Mouse (Mus musculus): ENCODE results near the gene Wdr25. TPM values are rescaled to one million over a fixed set of nuclear protein-coding genes. Genes with fewer than 3 reads are reported as not detected.
A peak's percentile ranks its signal among the peaks of the same experiment; 100 is the strongest.
"Not testable (repeated sequence)": the region's sequence is repeated elsewhere in the genome, so short reads cannot be mapped to it uniquely, and the experiment has no call there.

The Wdr25 gene
- 9.4 and 11.7 TPM in 2 replicates for polyA plus RNA-seq (2015; fragmentation: Nextera tagmentation; extraction: Ambion mirVana)

- 0 out of 2 replicates have a peak, but pooled peaks have one; percentile 10 for ATAC-seq (replicated peaks; ENCODE audit: low FRiP score)
- H3K27me3 ChIP-seq: no peaks in the 10 kb centered on the region
- H3K9ac ChIP-seq: peak within 1 kb of the TSS; percentile 67
- 16% methylated on average over 12 of the region's 12 CpGs for WGBS
- H3K27ac ChIP-seq: 0 out of 2 replicates have a peak within 1 kb of the TSS, but pooled peaks have one; percentile 22
- peak within 1 kb of the TSS; percentile 94 for H3K4me2 ChIP-seq
- H3K36me3 ChIP-seq: peaks cover 32% of the 10 kb centered on the region
- peak within 1 kb of the TSS; percentile 73 for H3K4me3 ChIP-seq (replicated peaks)
- peaks cover 22% of the 10 kb centered on the region for H3K4me1 ChIP-seq
- no peaks in the 10 kb centered on the region for H3K9me3 ChIP-seq (replicated peaks)
These were observed at the start of gene Wdr25 for GRCm38 (mm10) chr12:108892989-108893714. Gene Wdr25 (plus strand): TSS chr12:108893631.

GRCm38 (mm10) chr12:108848033-108848432 lies 45.4 kb upstream of the Wdr25 start:
- ATAC-seq (replicated peaks; ENCODE audit: low FRiP score); H3K4me2 ChIP-seq; H3K4me3 ChIP-seq (replicated peaks); H3K27me3 ChIP-seq; H3K4me1 ChIP-seq; H3K9me3 ChIP-seq (replicated peaks); H3K27ac ChIP-seq; H3K9ac ChIP-seq: not testable (repeated sequence)
- H3K36me3 ChIP-seq: peaks cover 28% of the 10 kb centered on the region
- 82% methylated on average over 3 of the region's 3 CpGs for WGBS

- H3K4me3 ChIP-seq (replicated peaks): no peak overlapping the region
- H3K9ac ChIP-seq: no peak overlapping the region
- H3K27me3 ChIP-seq: no peaks in the 10 kb centered on the region
- no peaks in the 10 kb centered on the region for H3K9me3 ChIP-seq (replicated peaks)
- ATAC-seq (replicated peaks; ENCODE audit: low FRiP score): no peak
- H3K36me3 ChIP-seq: peaks cover 15% of the 10 kb centered on the region
- no peak overlapping the region for H3K27ac ChIP-seq
- WGBS: 79% methylated on average over 4 of the region's 4 CpGs
- 0 out of 2 replicates have a peak, but pooled peaks cover 2% of the 10 kb centered on the region for H3K4me1 ChIP-seq
- no peak overlapping the region for H3K4me2 ChIP-seq
These were observed 43.9 kb upstream of the Wdr25 start for GRCm38 (mm10) chr12:108849488-108850022.

- Histone ChIP-seq H3K27ac (no peak overlapping the region), H3K4me1 (0 out of 2 replicates have a peak, but pooled peaks cover 2% of the 10 kb centered on the region), H3K36me3 (peaks cover 9% of the 10 kb centered on the region), H3K9ac (no peak overlapping the region), H3K4me2 (no peak overlapping the region), H3K4me3 (replicated peaks) (no peak overlapping the region), H3K9me3 (replicated peaks) (no peaks in the 10 kb centered on the region), H3K27me3 (no peaks in the 10 kb centered on the region)
- ATAC-seq (replicated peaks; ENCODE audit: low FRiP score): no peak
- 38% methylated on average over 8 of the region's 8 CpGs for WGBS
These were observed 43.3 kb upstream of the Wdr25 start for GRCm38 (mm10) chr12:108850129-108850528.

GRCm38 (mm10) chr12:108850886-108851285 lies 42.5 kb upstream of the Wdr25 start:
- no peak overlapping the region for H3K4me2 ChIP-seq
- no peak for ATAC-seq (replicated peaks; ENCODE audit: low FRiP score)
- no peaks in the 10 kb centered on the region for H3K9me3 ChIP-seq (replicated peaks)
- no peak overlapping the region for H3K4me3 ChIP-seq (replicated peaks)
- WGBS: 81% methylated on average over 8 of the region's 8 CpGs
- no peaks in the 10 kb centered on the region for H3K27me3 ChIP-seq
- H3K36me3 ChIP-seq: peaks cover 2% of the 10 kb centered on the region; the same call in 1 of the 2 replicates
- H3K27ac ChIP-seq: no peak overlapping the region
- 0 out of 2 replicates have a peak, but pooled peaks cover 2% of the 10 kb centered on the region for H3K4me1 ChIP-seq
- H3K9ac ChIP-seq: no peak overlapping the region

GRCm38 (mm10) chr12:108852822-108853221 lies 40.6 kb upstream of the Wdr25 start:
- Histone ChIP-seq H3K27me3 (no peaks in the 10 kb centered on the region), H3K4me3 (replicated peaks) (no peak overlapping the region), H3K27ac (no peak overlapping the region), H3K9ac (no peak overlapping the region), H3K4me2 (no peak overlapping the region), H3K36me3 (0 out of 2 replicates have a peak, but pooled peaks cover 2% of the 10 kb centered on the region), H3K4me1 (peaks cover 14% of the 10 kb centered on the region), H3K9me3 (replicated peaks) (no peaks in the 10 kb centered on the region)
- ATAC-seq (replicated peaks; ENCODE audit: low FRiP score): no peak
- 87% methylated on average over 8 of the region's 8 CpGs for WGBS

GRCm38 (mm10) chr12:108855081-108855480 lies 38.4 kb upstream of the Wdr25 start:
- no peak for ATAC-seq (replicated peaks; ENCODE audit: low FRiP score)
- peaks cover 19% of the 10 kb centered on the region for H3K4me1 ChIP-seq
- H3K36me3 ChIP-seq: peaks cover 6% of the 10 kb centered on the region
- no peak overlapping the region for H3K27ac ChIP-seq
- H3K27me3 ChIP-seq: no peaks in the 10 kb centered on the region
- H3K9me3 ChIP-seq (replicated peaks): no peaks in the 10 kb centered on the region
- no peak overlapping the region for H3K4me3 ChIP-seq (replicated peaks)
- H3K9ac ChIP-seq: no peak overlapping the region
- H3K4me2 ChIP-seq: no peak overlapping the region
- 90% methylated on average over 10 of the region's 10 CpGs for WGBS

- Histone ChIP-seq H3K36me3 (peaks cover 17% of the 10 kb centered on the region), H3K4me3 (replicated peaks) (no peak overlapping the region), H3K27ac (no peak overlapping the region), H3K9ac (no peak overlapping the region), H3K4me2 (no peak overlapping the region), H3K9me3 (replicated peaks) (no peaks in the 10 kb centered on the region), H3K4me1 (peaks cover 17% of the 10 kb centered on the region), H3K27me3 (no peaks in the 10 kb centered on the region)
- ATAC-seq (replicated peaks; ENCODE audit: low FRiP score): no peak
- 74% methylated on average over 8 of the region's 8 CpGs for WGBS
These were observed 37.2 kb upstream of the Wdr25 start for GRCm38 (mm10) chr12:108856186-108856585.

GRCm38 (mm10) chr12:108857109-108857508 lies 36.3 kb upstream of the Wdr25 start:
- peaks cover 17% of the 10 kb centered on the region for H3K4me1 ChIP-seq
- H3K27ac ChIP-seq: peak overlapping the region; percentile 76
- peaks cover 27% of the 10 kb centered on the region for H3K36me3 ChIP-seq
- H3K9ac ChIP-seq: no peak overlapping the region
- H3K4me2 ChIP-seq: no peak overlapping the region
- 69% methylated on average over 7 of the region's 7 CpGs for WGBS
- ATAC-seq (replicated peaks; ENCODE audit: low FRiP score): no peak
- no peaks in the 10 kb centered on the region for H3K9me3 ChIP-seq (replicated peaks)
- no peaks in the 10 kb centered on the region for H3K27me3 ChIP-seq
- no peak overlapping the region for H3K4me3 ChIP-seq (replicated peaks)

- H3K4me1 ChIP-seq: peaks cover 17% of the 10 kb centered on the region
- no peak overlapping the region for H3K4me3 ChIP-seq (replicated peaks)
- WGBS: 62% methylated on average over 7 of the region's 7 CpGs
- no peak overlapping the region for H3K9ac ChIP-seq
- H3K4me2 ChIP-seq: no peak overlapping the region
- ATAC-seq (replicated peaks; ENCODE audit: low FRiP score): no peak
- peak overlapping the region; percentile 76 for H3K27ac ChIP-seq
- no peaks in the 10 kb centered on the region for H3K9me3 ChIP-seq (replicated peaks)
- no peaks in the 10 kb centered on the region for H3K27me3 ChIP-seq
- H3K36me3 ChIP-seq: peaks cover 32% of the 10 kb centered on the region
These were observed 35.7 kb upstream of the Wdr25 start for GRCm38 (mm10) chr12:108857589-108858184.

GRCm38 (mm10) chr12:108858486-108858885 lies 34.9 kb upstream of the Wdr25 start:
- Histone ChIP-seq H3K9me3 (replicated peaks) (no peaks in the 10 kb centered on the region), H3K4me3 (replicated peaks) (no peak overlapping the region), H3K4me2 (no peak overlapping the region), H3K27ac (peak overlapping the region; percentile 76), H3K9ac (no peak overlapping the region), H3K27me3 (no peaks in the 10 kb centered on the region), H3K4me1 (peaks cover 17% of the 10 kb centered on the region), H3K36me3 (peaks cover 40% of the 10 kb centered on the region)
- ATAC-seq (replicated peaks; ENCODE audit: low FRiP score): no peak
- 83% methylated on average over 5 of the region's 5 CpGs for WGBS

- Histone ChIP-seq H3K4me3 (replicated peaks) (no peak overlapping the region), H3K27me3 (no peaks in the 10 kb centered on the region), H3K27ac (no peak overlapping the region), H3K36me3 (peaks cover 97% of the 10 kb centered on the region), H3K4me1 (no peaks in the 10 kb centered on the region), H3K9ac (no peak overlapping the region), H3K4me2 (no peak overlapping the region), H3K9me3 (replicated peaks) (no peaks in the 10 kb centered on the region)
- 82% methylated on average over 6 of the region's 6 CpGs for WGBS
- no peak for ATAC-seq (replicated peaks; ENCODE audit: low FRiP score)
These were observed 28.4 kb upstream of the Wdr25 start for GRCm38 (mm10) chr12:108865007-108865494.
